In the genomic region with DNA sequence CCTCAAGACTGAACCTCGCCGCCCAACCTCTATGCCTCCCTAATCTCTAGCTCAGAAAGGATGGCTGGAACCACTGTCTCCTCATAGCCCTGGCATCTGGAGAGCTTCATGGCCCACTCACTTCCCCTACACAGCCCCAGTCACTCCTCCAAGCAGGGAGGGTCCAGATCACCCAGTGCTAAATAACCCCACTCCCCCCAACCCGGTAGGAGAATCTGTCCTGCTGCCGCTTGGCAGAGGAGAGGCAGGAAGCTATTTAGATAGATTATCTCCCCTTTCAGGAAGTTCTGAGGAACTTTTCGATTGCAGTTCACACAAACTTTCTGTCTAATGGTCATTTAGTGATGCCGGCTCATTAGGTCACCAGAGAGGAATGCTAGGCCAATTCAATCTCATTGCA, we compare ENCODE assay signal across 15 mouse cellular contexts.
DNase-seq lines count a peak whose midpoint lies in the region; ATAC-seq and TF ChIP-seq lines count a peak whose summit lies in the region.
"Had no signal": no experiment of that assay in that cellular context is flagged by ENCODE, and none has a peak within 500 bp of the region (broad histone marks: within the 10 kb centered on the region; RNA-seq: fewer than 3 reads in every experiment).

No protein-coding gene starts in this region.

- H3K4me2 ChIP-seq in forebrain, embryonic 15.5 days (replicated peaks) = no peak overlapping the region
- H3K4me2 ChIP-seq in forebrain, embryonic 16.5 days (ENCODE audit: low read length) = no peak overlapping the region
- H3K4me2 ChIP-seq in liver, embryonic 12.5 days = no peak overlapping the region
- no peak overlapping the region for H3K4me2 ChIP-seq in heart, embryonic 15.5 days
- H3K4me2 ChIP-seq: liver, embryonic 15.5 days; midbrain, embryonic 13.5 days; neural tube, embryonic 12.5 days had no signal

- TF ChIP-seq POLR2A in liver, adult 2 months (IDR thresholded peaks at IDR 0.05; ENCODE audit: extremely low read depth, insufficient read depth, low read length) = no peak

- no peaks in the 10 kb centered on the region for H3K9me3 ChIP-seq in forebrain, embryonic 15.5 days
- no peaks in the 10 kb centered on the region for H3K9me3 ChIP-seq in forebrain, embryonic 16.5 days (ENCODE audit: control insufficient read depth, low read length)
- H3K9me3 ChIP-seq in liver, embryonic 12.5 days (replicated peaks) = no peaks in the 10 kb centered on the region
- no peaks in the 10 kb centered on the region for H3K9me3 ChIP-seq in heart, embryonic 15.5 days (replicated peaks)
- H3K9me3 ChIP-seq: liver, embryonic 15.5 days; midbrain, embryonic 13.5 days had no signal

- no peak overlapping the region for H3K9ac ChIP-seq in forebrain, embryonic 15.5 days (replicated peaks)
- no peak overlapping the region for H3K9ac ChIP-seq in forebrain, embryonic 16.5 days (replicated peaks; ENCODE audit: low read depth, low read length)
- no peak overlapping the region for H3K9ac ChIP-seq in liver, adult 2 months (ENCODE audit: low read depth, low read length)
- H3K9ac ChIP-seq in liver, embryonic 12.5 days = no peak overlapping the region
- H3K9ac ChIP-seq in heart, embryonic 15.5 days = no peak overlapping the region
- H3K9ac ChIP-seq: liver, embryonic 15.5 days; midbrain, embryonic 13.5 days; neural tube, embryonic 12.5 days had no signal

- no peak overlapping the region for H3K4me3 ChIP-seq in forebrain, embryonic 15.5 days
- no peak overlapping the region for H3K4me3 ChIP-seq in forebrain, embryonic 16.5 days (replicated peaks; ENCODE audit: low read length)
- no peak overlapping the region for H3K4me3 ChIP-seq in liver, adult 2 months (ENCODE audit: insufficient read depth, low read depth, low read length)
- no peak overlapping the region for H3K4me3 ChIP-seq in liver, embryonic 12.5 days
- H3K4me3 ChIP-seq in heart, embryonic 15.5 days = no peak overlapping the region
- H3K4me3 ChIP-seq: liver, embryonic 15.5 days; midbrain, embryonic 13.5 days; neural tube, embryonic 12.5 days had no signal

- DNase-seq in liver, adult 2 months (ENCODE audit: extremely low read depth, low read depth, low spot score) = peak; percentile 14
- DNase-seq in thymus, adult 18-20 months = no peak
- no peak for DNase-seq in frontal cortex, postnatal 10 days (ENCODE audit: low spot score in 2 of 2)
- DNase-seq: adrenal gland, adult 8-10 months; cerebellum, adult 9-11 months; spleen, adult 18-20 months had no signal

- H3K27me3 ChIP-seq in forebrain, embryonic 15.5 days = no peaks in the 10 kb centered on the region
- no peaks in the 10 kb centered on the region for H3K27me3 ChIP-seq in forebrain, embryonic 16.5 days (replicated peaks; ENCODE audit: control insufficient read depth, insufficient read depth, low read length)
- 0 out of 2 replicates have a peak, but pooled peaks cover 1% of the 10 kb centered on the region for H3K27me3 ChIP-seq in liver, adult 2 months (ENCODE audit: control insufficient read depth, insufficient read depth, low read length)
- peaks cover 30% of the 10 kb centered on the region; the same call in 1 of the 2 replicates for H3K27me3 ChIP-seq in liver, embryonic 12.5 days (replicated peaks)
- H3K27me3 ChIP-seq in heart, embryonic 15.5 days = peaks cover 19% of the 10 kb centered on the region
- H3K27me3 ChIP-seq: neural tube, embryonic 12.5 days had no signal

- no peak for TF ChIP-seq CTCF in liver, adult 2 months (IDR thresholded peaks at IDR 0.05; ENCODE audit: low read depth, low read length)

- H3K27ac ChIP-seq in forebrain, embryonic 15.5 days (replicated peaks) = 0 out of 2 replicates have a peak overlapping the region, but pooled peaks have one; percentile 7
- no peak overlapping the region for H3K27ac ChIP-seq in forebrain, embryonic 16.5 days (ENCODE audit: low read length)
- H3K27ac ChIP-seq in liver, adult 2 months (replicated peaks; ENCODE audit: insufficient read depth, low read depth, low read length) = no peak overlapping the region
- H3K27ac ChIP-seq in liver, embryonic 12.5 days = no peak overlapping the region
- H3K27ac ChIP-seq in heart, embryonic 15.5 days = peak overlapping the region; percentile 18
- H3K27ac ChIP-seq: liver, embryonic 15.5 days; midbrain, embryonic 13.5 days; neural tube, embryonic 12.5 days had no signal

- WGBS in forebrain, embryonic 15.5 days = 37% methylated on average over 6 of the region's 6 CpGs
- WGBS in forebrain, embryonic 16.5 days = 44% methylated on average over 6 of the region's 6 CpGs
- WGBS in liver, adult 2 months = 58% methylated on average over 6 of the region's 6 CpGs
- 10% methylated on average over 6 of the region's 6 CpGs for WGBS in liver, embryonic 12.5 days (ENCODE audit: insufficient replicate concordance)
- 12% methylated on average over 6 of the region's 6 CpGs for WGBS in heart, embryonic 15.5 days

- no peak for ATAC-seq in forebrain, embryonic 15.5 days (replicated peaks)
- no peak for ATAC-seq in forebrain, embryonic 16.5 days
- ATAC-seq in liver, embryonic 12.5 days = no peak
- ATAC-seq in common myeloid progenitor, adult 5-6 weeks (replicated peaks; ENCODE audit: low read depth, poor library complexity, severe bottlenecking) = 0 out of 2 replicates have a peak, but pooled peaks have one; percentile 31
- 0 out of 2 replicates have a peak, but pooled peaks have one; percentile 29 for ATAC-seq in heart, embryonic 15.5 days (replicated peaks; ENCODE audit: insufficient number of reproducible peaks, insufficient read depth, low FRiP score, low read depth)
- ATAC-seq: inflammation-experienced regulatory T-cells, adult 6 months; midbrain, embryonic 13.5 days had no signal

- H3K79me2 ChIP-seq in liver, adult 2 months (ENCODE audit: control insufficient read depth, insufficient read depth, low read length) = no peaks in the 10 kb centered on the region

- H3K4me1 ChIP-seq in forebrain, embryonic 15.5 days = peaks cover 47% of the 10 kb centered on the region
- H3K4me1 ChIP-seq in forebrain, embryonic 16.5 days (replicated peaks; ENCODE audit: control insufficient read depth, insufficient read depth, low read length) = peaks cover 40% of the 10 kb centered on the region
- H3K4me1 ChIP-seq in liver, adult 2 months (ENCODE audit: control insufficient read depth, insufficient read depth, low read length) = no peaks in the 10 kb centered on the region
- H3K4me1 ChIP-seq in liver, embryonic 12.5 days = no peaks in the 10 kb centered on the region; the same call in 1 of the 2 replicates
- H3K4me1 ChIP-seq in heart, embryonic 15.5 days (replicated peaks) = peaks cover 17% of the 10 kb centered on the region
- H3K4me1 ChIP-seq: liver, embryonic 15.5 days had no signal

- no peaks in the 10 kb centered on the region for H3K36me3 ChIP-seq in forebrain, embryonic 15.5 days
- H3K36me3 ChIP-seq in forebrain, embryonic 16.5 days (ENCODE audit: control insufficient read depth, insufficient read depth) = no peaks in the 10 kb centered on the region
- no peaks in the 10 kb centered on the region for H3K36me3 ChIP-seq in liver, adult 2 months (ENCODE audit: control insufficient read depth, insufficient read depth, low read length)
- no peaks in the 10 kb centered on the region for H3K36me3 ChIP-seq in liver, embryonic 12.5 days
- H3K36me3 ChIP-seq in heart, embryonic 15.5 days = no peaks in the 10 kb centered on the region
- H3K36me3 ChIP-seq: liver, embryonic 15.5 days; midbrain, embryonic 13.5 days; neural tube, embryonic 12.5 days had no signal

Comparison
In these comparisons a context has a peak if more than half of its experiments do, and no peak if none do; other contexts are left out.
1. H3K27ac ChIP-seq: peak in forebrain, embryonic 15.5 days (single experiment) and heart, embryonic 15.5 days (single experiment); none in forebrain, embryonic 16.5 days (single experiment), liver, adult 2 months (single experiment) and liver, embryonic 12.5 days (single experiment).
2. ATAC-seq: peak in common myeloid progenitor, adult 5-6 weeks (single experiment) and heart, embryonic 15.5 days (single experiment); none in forebrain, embryonic 15.5 days (single experiment), forebrain, embryonic 16.5 days (single experiment) and liver, embryonic 12.5 days (single experiment).